10 mouse cellular contexts compared by ENCODE assay signal in genomic region chr5:127741331-127741730, GRCm38 (mm10).
A peak's percentile ranks its signal among the peaks of the same experiment; 100 is the strongest.
DNase-seq lines count a peak whose midpoint lies in the region; ATAC-seq and TF ChIP-seq lines count a peak whose summit lies in the region.
"Had no signal": no experiment of that assay in that cellular context is flagged by ENCODE, and none has a peak within 500 bp of the region (broad histone marks: within the 10 kb centered on the region; RNA-seq: fewer than 3 reads in every experiment).

No protein-coding gene starts in this region.

- H3K4me1 ChIP-seq in kidney, adult 2 months (ENCODE audit: control insufficient read depth, insufficient read depth, low read length) = no peaks in the 10 kb centered on the region
- no peaks in the 10 kb centered on the region for H3K4me1 ChIP-seq in forebrain, postnatal 0 days (ENCODE audit: insufficient read depth)
- H3K4me1 ChIP-seq in midbrain, embryonic 15.5 days = no peaks in the 10 kb centered on the region

- no peak overlapping the region for H3K9ac ChIP-seq in forebrain, postnatal 0 days
- H3K9ac ChIP-seq in midbrain, embryonic 15.5 days = no peak overlapping the region

- no peaks in the 10 kb centered on the region for H3K27me3 ChIP-seq in kidney, adult 2 months (replicated peaks; ENCODE audit: control insufficient read depth, insufficient read depth, low read length)
- H3K27me3 ChIP-seq in forebrain, postnatal 0 days (ENCODE audit: insufficient read depth, low read length) = no peaks in the 10 kb centered on the region
- no peaks in the 10 kb centered on the region for H3K27me3 ChIP-seq in midbrain, embryonic 15.5 days (replicated peaks)

- H3K4me3 ChIP-seq in kidney, adult 2 months (ENCODE audit: insufficient read depth, low read depth, low read length) = no peak overlapping the region
- no peak overlapping the region for H3K4me3 ChIP-seq in forebrain, postnatal 0 days (ENCODE audit: low read depth, low read length)
- no peak overlapping the region for H3K4me3 ChIP-seq in midbrain, embryonic 15.5 days

- TF ChIP-seq POLR2A in kidney, adult 2 months (IDR thresholded peaks at IDR 0.05; ENCODE audit: low read depth, low read length) = no peak

- H3K36me3 ChIP-seq in kidney, adult 2 months (ENCODE audit: control insufficient read depth, insufficient read depth, low read length) = no peaks in the 10 kb centered on the region
- H3K36me3 ChIP-seq in forebrain, postnatal 0 days (ENCODE audit: insufficient read depth) = no peaks in the 10 kb centered on the region
- no peaks in the 10 kb centered on the region for H3K36me3 ChIP-seq in midbrain, embryonic 15.5 days (replicated peaks)

- ATAC-seq in forebrain, postnatal 0 days = no peak
- ATAC-seq in midbrain, embryonic 15.5 days (replicated peaks) = no peak
- ATAC-seq: intestine, postnatal 0 days had no signal

- peak overlapping the region; percentile 19; the same call in 1 of the 2 replicates for H3K4me2 ChIP-seq in forebrain, postnatal 0 days (ENCODE audit: low read depth)
- no peak overlapping the region for H3K4me2 ChIP-seq in midbrain, embryonic 15.5 days

- no peak overlapping the region for H3K27ac ChIP-seq in kidney, adult 2 months (ENCODE audit: insufficient read depth, low read depth, low read length)
- H3K27ac ChIP-seq in forebrain, postnatal 0 days (ENCODE audit: low read depth, low read length) = no peak overlapping the region
- no peak overlapping the region for H3K27ac ChIP-seq in midbrain, embryonic 15.5 days

- intact Hi-C loops in gastrocnemius, postnatal 14 days (cut with DNase I; ENCODE audit: low total_unique reads) = no loop called here

- TF ChIP-seq CTCF in kidney, adult 2 months (conservative IDR thresholded peaks at IDR 0.05; ENCODE audit: insufficient read depth, insufficient read length, low read depth, low read length) = no peak
- no peak for TF ChIP-seq CTCF in forebrain, postnatal 0 days (IDR thresholded peaks at IDR 0.05; ENCODE audit: low read depth)

- no peaks in the 10 kb centered on the region for H3K9me3 ChIP-seq in forebrain, postnatal 0 days (ENCODE audit: low read length)
- H3K9me3 ChIP-seq in midbrain, embryonic 15.5 days = no peaks in the 10 kb centered on the region

- 82% methylated on average over 16 of the region's 16 CpGs for WGBS in kidney, adult 2 months
- WGBS in forebrain, postnatal 0 days = 53% methylated on average over 16 of the region's 16 CpGs
- WGBS in midbrain, embryonic 15.5 days = 77% methylated on average over 16 of the region's 16 CpGs

- peak; percentile 6 for DNase-seq in kidney, adult 2 months
- no peak for DNase-seq in kidney, adult 18-20 months
- peak; percentile 77 for DNase-seq in forebrain, postnatal 0 days
- peak; percentile 19 for DNase-seq in left cerebral cortex, adult 8-10 months (ENCODE audit: low spot score in 2 of 2)
- DNase-seq in testis, postnatal 10 days (ENCODE audit: low spot score) = peak; percentile 58
- DNase-seq in gastrocnemius, postnatal 14 days = no peak
- DNase-seq: liver; lung, postnatal 10 days had no signal

Comparison
In these comparisons a context has a peak if more than half of its experiments do, and no peak if none do; other contexts are left out.
1. DNase-seq: peak in kidney, adult 2 months (single experiment), forebrain, postnatal 0 days (single experiment), left cerebral cortex, adult 8-10 months (2 of 2) and testis, postnatal 10 days (single experiment); none in kidney, adult 18-20 months (single experiment) and gastrocnemius, postnatal 14 days (single experiment).